Mouse (Mus musculus): Measurements from ENCODE around the gene Pik3r2. TPM values are rescaled to one million over a fixed set of nuclear protein-coding genes. Genes with fewer than 3 reads are reported as not detected.

Gene Pik3r2
- polyA plus RNA-seq, 1 experiment, result 71.7 TPM

DNA sequence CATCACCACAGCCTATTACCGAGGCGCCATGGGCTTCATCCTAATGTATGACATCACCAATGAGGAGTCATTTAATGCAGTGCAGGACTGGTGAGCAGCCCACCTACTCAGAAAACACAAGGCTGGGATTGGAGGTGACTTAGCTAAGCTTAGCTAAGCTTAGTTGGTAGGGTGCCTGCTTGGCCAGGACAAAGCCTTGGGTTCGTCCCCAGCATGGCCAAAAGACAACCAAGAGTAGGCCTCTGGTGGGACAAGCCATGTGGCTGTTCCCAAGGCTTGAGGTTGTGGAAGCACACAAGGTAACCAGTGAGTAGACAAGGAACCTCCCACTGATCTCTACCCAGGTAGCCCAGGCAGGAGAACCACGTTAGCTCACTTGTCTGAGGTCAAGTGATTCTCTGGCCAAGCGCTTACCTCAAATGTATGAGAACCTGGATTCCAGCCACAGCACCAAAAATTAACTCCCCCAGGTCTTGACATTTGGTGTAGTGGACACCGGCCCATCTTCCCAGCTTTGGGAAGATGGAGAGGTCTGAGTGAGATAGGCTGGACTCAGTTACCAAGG is 20.0 kb downstream of the Pik3r2 start:
- peaks cover 15% of the 10 kb centered on the region for H3K79me2 ChIP-seq (ENCODE audit: control insufficient read depth, insufficient read depth)
- TF ChIP-seq CEBPB (IDR thresholded peaks at IDR 0.05; ENCODE audit: low read depth), result no peak
- TF ChIP-seq FOSL1 (IDR thresholded peaks at IDR 0.05; ENCODE audit: insufficient read depth, low read length, poor library complexity, severe bottlenecking), result no peak
- TF ChIP-seq MAX (IDR thresholded peaks at IDR 0.05), result no peak
- no peak for TF ChIP-seq USF1 (IDR thresholded peaks at IDR 0.05; ENCODE audit: low read depth)
- no peak for TF ChIP-seq CTCF (IDR thresholded peaks at IDR 0.05; ENCODE audit: control insufficient read depth, insufficient read depth, insufficient read length)
- TF ChIP-seq MYOG (IDR thresholded peaks at IDR 0.05; ENCODE audit: control insufficient read depth, extremely low read depth, insufficient read length), result no peak
- no peak for TF ChIP-seq MYOD1 (IDR thresholded peaks at IDR 0.05; ENCODE audit: control insufficient read depth, insufficient read length, low read depth)
- no peak overlapping the region for H3ac ChIP-seq (ENCODE audit: control insufficient read depth, insufficient read length, low read depth)

GRCm38 (mm10) chr8:70755661-70756475 is 20.6 kb downstream of the Pik3r2 start:
- H3K79me2 ChIP-seq (ENCODE audit: control insufficient read depth, insufficient read depth), result peaks cover 15% of the 10 kb centered on the region
- H3K4me3 ChIP-seq (ENCODE audit: insufficient read depth, poor library complexity, severe bottlenecking), result no peak overlapping the region
- H3K79me3 ChIP-seq (ENCODE audit: low read depth), result peaks cover 3% of the 10 kb centered on the region
- no peak overlapping the region for H3ac ChIP-seq (ENCODE audit: control insufficient read depth, insufficient read length, low read depth)
- H3K27me3 ChIP-seq (ENCODE audit: control insufficient read depth, insufficient read depth, insufficient read length), result no peaks in the 10 kb centered on the region
- H3K36me3 ChIP-seq (ENCODE audit: control insufficient read depth, insufficient read depth), result peaks cover 10% of the 10 kb centered on the region
- TF ChIP-seq MAX (IDR thresholded peaks at IDR 0.05) (no peak), FOSL1 (IDR thresholded peaks at IDR 0.05; ENCODE audit: insufficient read depth, low read length, poor library complexity, severe bottlenecking) (no peak), MYOD1 (IDR thresholded peaks at IDR 0.05; ENCODE audit: control insufficient read depth, insufficient read length, low read depth) (no peak), USF1 (IDR thresholded peaks at IDR 0.05; ENCODE audit: low read depth) (no peak), CEBPB (IDR thresholded peaks at IDR 0.05; ENCODE audit: low read depth) (no peak), CTCF (IDR thresholded peaks at IDR 0.05; ENCODE audit: control insufficient read depth, insufficient read depth, insufficient read length) (no peak), MYOG (IDR thresholded peaks at IDR 0.05; ENCODE audit: control insufficient read depth, extremely low read depth, insufficient read length) (no peak)

More for the DNA sequence above, 20.0 kb downstream of the Pik3r2 start:
- Histone ChIP-seq H3K36me3 (ENCODE audit: control insufficient read depth, insufficient read depth) (peaks cover 10% of the 10 kb centered on the region), H3K27me3 (ENCODE audit: control insufficient read depth, insufficient read depth, insufficient read length) (no peaks in the 10 kb centered on the region), H3K79me3 (ENCODE audit: low read depth) (peaks cover 3% of the 10 kb centered on the region), H3K4me3 (ENCODE audit: insufficient read depth, poor library complexity, severe bottlenecking) (no peak overlapping the region)

GRCm38 (mm10) chr8:70754871-70755660 is 21.4 kb downstream of the Pik3r2 start:
- peaks cover 10% of the 10 kb centered on the region for H3K36me3 ChIP-seq (ENCODE audit: control insufficient read depth, insufficient read depth)
- no peaks in the 10 kb centered on the region for H3K27me3 ChIP-seq (ENCODE audit: control insufficient read depth, insufficient read depth, insufficient read length)
- H3K4me3 ChIP-seq (ENCODE audit: insufficient read depth, poor library complexity, severe bottlenecking), result peak overlapping the region; percentile 49
- no peak for TF ChIP-seq MYOD1 (IDR thresholded peaks at IDR 0.05; ENCODE audit: control insufficient read depth, insufficient read length, low read depth)
- TF ChIP-seq USF1 (IDR thresholded peaks at IDR 0.05; ENCODE audit: low read depth), result peak; percentile 60
- peaks cover 9% of the 10 kb centered on the region for H3K79me2 ChIP-seq (ENCODE audit: control insufficient read depth, insufficient read depth)
- H3ac ChIP-seq (ENCODE audit: control insufficient read depth, insufficient read length, low read depth), result peak overlapping the region; percentile 61
- no peaks in the 10 kb centered on the region for H3K79me3 ChIP-seq (ENCODE audit: low read depth)

DNA sequence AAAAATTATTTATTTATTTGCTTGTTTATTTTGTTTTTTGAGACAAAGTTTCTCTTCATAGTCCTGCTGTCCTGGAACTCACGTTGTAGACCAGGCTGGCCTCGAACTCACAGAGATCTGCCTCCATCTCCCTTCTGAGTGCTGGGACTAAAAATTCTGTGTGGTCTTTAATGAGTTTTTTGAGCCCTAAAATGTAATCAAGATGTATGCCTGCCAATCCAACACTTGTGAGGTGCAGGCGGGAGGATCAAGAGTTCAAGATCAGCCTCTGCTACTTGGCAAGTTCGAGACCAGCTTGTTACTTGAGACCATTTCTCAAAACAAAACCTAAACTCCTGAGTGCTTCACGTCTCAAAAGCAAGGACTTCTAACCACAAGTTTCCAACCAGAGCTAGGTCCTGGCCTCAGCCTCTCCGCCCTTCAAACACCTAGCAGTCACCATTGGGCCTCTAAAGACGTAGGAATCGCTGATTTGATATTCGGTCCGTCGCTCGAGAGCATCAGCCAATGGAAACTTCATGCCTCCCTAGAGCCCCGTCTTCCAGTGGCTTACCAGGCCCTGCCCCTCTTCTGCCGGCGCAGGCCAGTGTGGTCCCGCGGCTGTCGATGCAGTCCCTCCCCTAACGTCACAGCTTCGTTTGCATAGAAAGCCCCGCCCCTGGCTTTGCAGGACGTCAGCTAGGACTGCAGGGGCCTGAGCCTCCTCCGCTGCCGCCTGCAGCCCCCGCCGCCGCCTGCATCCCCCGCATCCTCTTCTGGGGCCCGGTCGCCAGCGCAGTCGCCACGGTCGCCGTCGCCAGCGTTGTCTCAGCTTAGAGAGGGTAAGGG is 22.3 kb downstream of the Pik3r2 start, which contains the start of gene Rab3a:
Gene Rab3a (plus strand): TSS at position 637 of the 828 bp plus-strand sequence.
- Histone ChIP-seq H3K4me3 (ENCODE audit: insufficient read depth, poor library complexity, severe bottlenecking) (peak within 1 kb of the TSS; percentile 49), H3K36me3 (ENCODE audit: control insufficient read depth, insufficient read depth) (peaks cover 10% of the 10 kb centered on the region), H3K27me3 (ENCODE audit: control insufficient read depth, insufficient read depth, insufficient read length) (no peaks in the 10 kb centered on the region), H3ac (ENCODE audit: control insufficient read depth, insufficient read length, low read depth) (peak within 1 kb of the TSS; percentile 61), H3K79me3 (ENCODE audit: low read depth) (no peaks in the 10 kb centered on the region), H3K79me2 (ENCODE audit: control insufficient read depth, insufficient read depth) (peaks cover 1% of the 10 kb centered on the region)
- no peak for TF ChIP-seq CEBPB (IDR thresholded peaks at IDR 0.05; ENCODE audit: low read depth)
- TF ChIP-seq CTCF (IDR thresholded peaks at IDR 0.05; ENCODE audit: control insufficient read depth, insufficient read depth, insufficient read length), result no peak
- no peak for TF ChIP-seq FOSL1 (IDR thresholded peaks at IDR 0.05; ENCODE audit: insufficient read depth, low read length, poor library complexity, severe bottlenecking)
- no peak for TF ChIP-seq USF1 (IDR thresholded peaks at IDR 0.05; ENCODE audit: low read depth)
- TF ChIP-seq MYOD1 (IDR thresholded peaks at IDR 0.05; ENCODE audit: control insufficient read depth, insufficient read length, low read depth), result no peak
- TF ChIP-seq MYOG (IDR thresholded peaks at IDR 0.05; ENCODE audit: control insufficient read depth, extremely low read depth, insufficient read length), result no peak
- no peak for TF ChIP-seq MAX (IDR thresholded peaks at IDR 0.05)

DNA sequence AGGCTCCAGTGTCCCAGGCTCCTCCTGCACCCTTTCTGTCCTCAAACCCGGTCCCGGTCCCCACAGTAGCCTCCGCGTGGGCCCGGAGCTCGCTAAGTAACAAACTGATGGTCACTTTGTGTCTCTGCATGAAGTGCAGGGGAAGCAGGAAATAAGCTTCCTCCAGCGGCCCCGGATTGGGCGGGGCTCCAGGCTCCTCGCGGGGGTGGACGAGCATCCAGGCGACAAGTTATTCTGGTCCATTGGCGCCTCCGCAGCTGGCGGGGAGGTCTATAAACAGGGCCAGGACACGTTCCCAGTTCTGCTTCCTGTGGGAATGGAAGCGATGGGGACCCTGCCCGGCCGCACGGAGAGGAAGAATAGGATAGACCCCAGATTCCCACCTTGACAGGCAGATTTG is 23.4 kb downstream of the Pik3r2 start:
- Histone ChIP-seq H3ac (ENCODE audit: control insufficient read depth, insufficient read length, low read depth) (peak overlapping the region; percentile 56), H3K4me3 (ENCODE audit: insufficient read depth, poor library complexity, severe bottlenecking) (no peak overlapping the region), H3K79me3 (ENCODE audit: low read depth) (no peaks in the 10 kb centered on the region), H3K27me3 (ENCODE audit: control insufficient read depth, insufficient read depth, insufficient read length) (peaks cover 6% of the 10 kb centered on the region), H3K36me3 (ENCODE audit: control insufficient read depth, insufficient read depth) (peaks cover 10% of the 10 kb centered on the region), H3K79me2 (ENCODE audit: control insufficient read depth, insufficient read depth) (no peaks in the 10 kb centered on the region)
- TF ChIP-seq MYOG (IDR thresholded peaks at IDR 0.05; ENCODE audit: control insufficient read depth, extremely low read depth, insufficient read length), result no peak
- TF ChIP-seq CEBPB (IDR thresholded peaks at IDR 0.05; ENCODE audit: low read depth), result no peak
- no peak for TF ChIP-seq FOSL1 (IDR thresholded peaks at IDR 0.05; ENCODE audit: insufficient read depth, low read length, poor library complexity, severe bottlenecking)
- TF ChIP-seq MAX (IDR thresholded peaks at IDR 0.05), result no peak
- TF ChIP-seq USF1 (IDR thresholded peaks at IDR 0.05; ENCODE audit: low read depth), result no peak
- TF ChIP-seq CTCF (IDR thresholded peaks at IDR 0.05; ENCODE audit: control insufficient read depth, insufficient read depth, insufficient read length), result no peak
- TF ChIP-seq MYOD1 (IDR thresholded peaks at IDR 0.05; ENCODE audit: control insufficient read depth, insufficient read length, low read depth), result no peak
